Mouse (Mus musculus): ENCODE results near the gene Utp15. TPM values are rescaled to one million over a fixed set of nuclear protein-coding genes. Genes with fewer than 3 reads are reported as not detected.

Gene Utp15
- total and polyA plus RNA-seq, 3 experiments, result 36.8 to 52.2 (median 51.7) TPM

DNA sequence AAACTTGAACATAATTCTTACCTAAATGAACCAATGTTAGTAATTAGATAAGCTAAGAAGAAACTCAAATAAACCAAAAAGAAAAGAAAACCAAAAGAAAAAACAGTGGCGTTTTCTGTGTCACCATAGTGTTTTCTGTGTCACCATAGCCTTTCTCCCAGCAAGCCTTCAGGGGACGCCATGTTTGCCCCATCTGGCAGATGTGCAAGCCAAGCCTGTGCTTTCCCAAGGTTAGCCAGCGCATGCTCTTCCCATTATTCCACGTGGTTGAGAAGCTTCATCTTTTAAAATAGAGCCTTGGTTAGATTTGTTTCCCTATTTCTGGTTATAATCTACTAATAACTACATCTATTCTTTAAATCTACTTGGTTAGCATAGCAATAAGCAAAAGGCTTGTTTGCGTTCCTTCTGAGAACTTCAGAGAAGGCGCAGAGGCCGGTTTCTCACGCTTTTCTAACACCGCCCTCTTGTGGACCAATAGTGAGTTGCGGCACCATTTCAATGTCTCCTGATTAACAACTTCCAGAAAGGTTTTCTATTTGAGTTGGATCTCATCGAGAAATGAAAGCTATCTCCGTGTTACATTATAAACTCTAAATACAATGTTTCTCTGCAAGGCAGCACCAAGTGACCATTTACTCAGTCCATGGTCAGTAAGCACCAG is 22.7 kb downstream of the Utp15 start (continued):
- TF ChIP-seq BHLHE40 (IDR thresholded peaks at IDR 0.05; ENCODE audit: low read depth, low read length) (no peak), CHD2 (IDR thresholded peaks at IDR 0.05; ENCODE audit: low read length) (no peak), EP300 (IDR thresholded peaks at IDR 0.05; ENCODE audit: low read length) (no peak), SMC3 (IDR thresholded peaks at IDR 0.05; ENCODE audit: low read depth, low read length) (peak; percentile 81), MAZ (IDR thresholded peaks at IDR 0.05; ENCODE audit: low read depth, low read length) (no peak), JUND (conservative IDR thresholded peaks at IDR 0.05; ENCODE audit: low read depth, low read length) (0 out of 2 replicates have a peak, but pooled peaks have one; percentile 9), IRF4 (IDR thresholded peaks at IDR 0.05; ENCODE audit: low read depth, low read length) (peak; percentile 40; the same call in 1 of the 2 replicates), CTCF (conservative IDR thresholded peaks at IDR 0.05 in 1 of 2, IDR thresholded peaks at IDR 0.05 in 1 of 2; ENCODE audit: low read depth in 2 of 2, low read length in 2 of 2) (peak; percentile 83 to 90), PAX5 (IDR thresholded peaks at IDR 0.05; ENCODE audit: low read length) (no peak), POLR2AphosphoS2 (IDR thresholded peaks at IDR 0.05; ENCODE audit: low read depth, low read length) (no peak), MAFK (IDR thresholded peaks at IDR 0.05; ENCODE audit: insufficient replicate concordance, low read length) (no peak), POLR2A (IDR thresholded peaks at IDR 0.05; ENCODE audit: low read depth, low read length) (no peak), USF2 (conservative IDR thresholded peaks at IDR 0.05; ENCODE audit: low read depth, low read length) (no peak)

DNA sequence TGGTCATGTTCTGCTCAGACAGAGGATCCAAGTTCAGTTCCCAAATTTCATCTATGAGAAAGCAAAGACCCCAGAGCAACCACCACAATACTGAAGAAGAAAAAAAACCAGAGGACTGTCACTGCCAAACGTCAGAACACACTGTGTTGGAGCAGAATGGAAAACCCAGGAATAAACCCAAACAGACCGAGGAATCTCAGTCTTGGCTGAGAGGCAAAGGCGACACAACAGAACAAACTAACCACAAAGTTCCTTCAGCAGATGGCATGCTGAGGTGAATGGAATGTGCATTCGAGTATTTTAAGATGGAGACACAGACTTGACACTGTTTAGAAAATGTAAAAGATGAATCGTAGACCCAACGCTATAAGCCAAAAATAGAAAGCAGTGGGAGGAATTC is 27.4 kb downstream of the Utp15 start:
- Histone ChIP-seq H3K4me2 (ENCODE audit: insufficient read depth, low read depth, poor library complexity, severe bottlenecking) (no peak overlapping the region), H3K9me3 (replicated peaks; ENCODE audit: low read length) (no peaks in the 10 kb centered on the region), H3K4me1 (ENCODE audit: control insufficient read depth in 1 of 2, insufficient read depth in 2 of 2) (0 out of 4 replicates have a peak, but pooled peaks cover 0 to 6% of the 10 kb centered on the region in 2 experiments), H3K9ac (ENCODE audit: insufficient read depth, low read depth) (no peak overlapping the region), H3K79me2 (replicated peaks; ENCODE audit: control insufficient read depth, extremely low read depth, insufficient read depth, poor library complexity, severe bottlenecking) (no peaks in the 10 kb centered on the region), H3K27ac (ENCODE audit: insufficient read depth, low read depth) (no peak overlapping the region), H3K27me3 (replicated peaks) (no peaks in the 10 kb centered on the region), H3K36me3 (replicated peaks in 1 of 2; ENCODE audit: control insufficient read depth in 1 of 2, insufficient read depth in 1 of 2, low read length in 1 of 2) (no peaks in the 10 kb centered on the region), H3K4me3 (replicated peaks in 1 of 3; ENCODE audit: low read depth in 2 of 3, low read length in 2 of 3, poor library complexity in 1 of 3) (no peak overlapping the region)
- in situ Hi-C loops (cut with MboI; ENCODE audit: low pct_ligation_motif_present, low pct_unique_long_range_greater_than_20kb, low sequenced_read_pairs) (no loop called here), dilution Hi-C loops (cut with MboI; ENCODE audit: extremely low pct_ligation_motif_present, extremely low pct_unique_long_range_greater_than_20kb, low sequenced_read_pairs) (no loop called here)
- TF ChIP-seq E2F4 (IDR thresholded peaks at IDR 0.05; ENCODE audit: insufficient replicate concordance, low read depth, low read length) (no peak), ZC3H11A (IDR thresholded peaks at IDR 0.05; ENCODE audit: low read depth, low read length) (no peak), SIN3A (IDR thresholded peaks at IDR 0.05; ENCODE audit: low read length) (no peak), MAFK (IDR thresholded peaks at IDR 0.05; ENCODE audit: insufficient replicate concordance, low read length) (no peak), ZKSCAN1 (IDR thresholded peaks at IDR 0.05; ENCODE audit: borderline replicate concordance, low read depth, low read length) (no peak), IRF4 (IDR thresholded peaks at IDR 0.05; ENCODE audit: low read depth, low read length) (no peak), POLR2A (IDR thresholded peaks at IDR 0.05; ENCODE audit: low read depth, low read length) (no peak), ETS1 (conservative IDR thresholded peaks at IDR 0.05; ENCODE audit: low read depth, low read length) (no peak), ELF1 (IDR thresholded peaks at IDR 0.05; ENCODE audit: low read depth, low read length) (no peak), NRF1 (IDR thresholded peaks at IDR 0.05; ENCODE audit: low read depth, low read length) (no peak), NELFE (IDR thresholded peaks at IDR 0.05; ENCODE audit: low read depth, low read length) (no peak), TBP (conservative IDR thresholded peaks at IDR 0.05; ENCODE audit: low read depth, low read length) (no peak), JUN (IDR thresholded peaks at IDR 0.05; ENCODE audit: insufficient read depth, low read depth, low read length) (no peak)
- DNase-seq (ENCODE audit: extremely low read depth), result no peak

All from CH12.LX (cell line).